Mouse (Mus musculus) cerebellum, adult (tissue): ENCODE results near the gene Zfhx3.

ENCODE experiments used
- ATAC-seq: cut with Nextera tagmentation; 2 replicates; pipeline ENCODE4 v1.9.2; 2017; ENCODE audit warnings: mild to moderate bottlenecking, moderate library complexity, mixed read lengths; ENCODE audit not compliant: insufficient number of reproducible peaks, low FRiP score, low TSS enrichment

The Zfhx3 gene

DNA sequence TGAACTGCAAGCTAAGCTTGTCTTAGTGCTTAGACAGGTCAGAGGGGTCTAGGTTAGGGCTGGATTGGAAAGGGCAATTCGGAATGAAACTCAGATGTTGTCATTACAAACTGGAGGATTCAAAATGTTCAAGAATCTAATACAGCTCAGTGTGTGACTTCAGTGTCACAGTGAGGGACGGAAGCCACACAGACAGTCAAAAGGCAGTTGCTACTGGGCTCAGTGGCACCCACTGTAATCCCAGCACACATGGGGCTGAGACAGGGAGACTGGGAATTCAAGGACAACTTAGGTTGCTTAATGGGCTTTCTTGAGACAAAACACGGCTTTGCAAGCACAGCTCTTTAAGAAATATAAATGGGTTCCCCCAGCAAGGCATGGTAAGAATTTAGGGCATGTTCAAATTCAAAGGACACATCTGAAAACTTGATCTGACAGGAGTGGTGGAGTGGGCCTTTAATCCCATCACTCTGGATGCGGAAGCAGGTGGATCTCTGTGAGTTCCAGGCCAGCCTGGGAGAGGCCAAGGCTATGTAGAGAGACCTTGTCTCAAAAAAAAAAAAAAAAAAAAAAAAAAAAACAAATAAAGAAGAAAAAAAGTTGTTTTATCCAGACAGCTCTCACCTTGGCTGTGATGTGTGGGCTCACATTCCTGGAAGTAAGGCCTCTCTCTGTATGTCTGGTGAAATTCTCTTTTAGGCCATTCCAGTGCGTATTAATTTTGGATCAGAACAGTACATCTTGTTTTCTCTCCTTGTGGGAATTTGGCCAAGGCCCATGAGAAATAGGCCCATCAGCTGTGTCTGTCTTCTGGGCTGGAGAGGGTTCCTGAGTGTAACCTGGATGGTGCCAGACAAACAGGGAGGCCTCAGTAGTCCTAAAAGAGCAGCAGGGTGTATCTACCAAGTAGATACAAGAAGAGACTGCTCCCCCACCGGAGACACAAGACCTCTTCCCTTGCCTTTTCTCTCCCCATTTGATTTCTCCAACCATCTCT, 750.5 kb downstream of the Zfhx3 start:
- ATAC-seq, result no peak

DNA sequence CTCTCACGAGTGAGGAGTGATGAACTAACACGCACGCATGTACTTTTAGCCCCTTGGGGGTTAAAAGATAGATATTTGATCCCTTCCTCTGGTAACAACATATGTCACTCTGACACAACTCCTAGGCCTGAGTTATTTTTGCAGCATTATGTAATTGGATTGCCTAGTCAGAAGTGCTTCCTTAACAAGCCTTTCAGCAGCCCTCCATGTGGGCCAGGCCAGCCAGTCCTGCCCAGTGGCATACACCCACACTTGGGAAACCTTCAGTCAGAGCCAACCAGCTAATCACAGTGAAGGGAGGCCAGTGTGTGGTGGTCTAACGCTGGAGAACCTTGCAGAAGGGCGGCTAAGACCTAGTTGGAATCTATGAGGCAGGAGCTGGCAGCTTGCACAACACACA, 751.4 kb downstream of the Zfhx3 start:
- no peak for ATAC-seq

DNA sequence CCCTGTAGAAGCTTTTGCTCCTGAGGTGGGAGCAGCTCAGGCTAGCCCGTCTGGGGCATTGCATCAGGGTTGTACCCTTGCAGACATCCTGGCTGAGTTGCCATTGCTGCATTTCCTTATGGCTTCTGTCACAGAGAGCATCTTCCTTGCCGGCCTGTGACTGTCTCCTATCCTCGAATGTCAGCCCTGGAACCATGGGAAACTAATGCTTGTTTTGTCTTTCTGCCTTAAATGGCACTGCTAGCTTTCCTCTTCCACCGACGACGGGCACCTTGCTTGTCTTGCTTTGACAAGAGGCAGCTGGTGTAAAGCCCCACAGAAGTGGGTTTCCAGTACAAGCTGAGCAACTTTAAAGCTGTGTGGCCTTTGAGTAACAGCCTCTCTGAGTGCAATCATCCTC, 752.1 kb downstream of the Zfhx3 start:
- ATAC-seq, result no peak

DNA sequence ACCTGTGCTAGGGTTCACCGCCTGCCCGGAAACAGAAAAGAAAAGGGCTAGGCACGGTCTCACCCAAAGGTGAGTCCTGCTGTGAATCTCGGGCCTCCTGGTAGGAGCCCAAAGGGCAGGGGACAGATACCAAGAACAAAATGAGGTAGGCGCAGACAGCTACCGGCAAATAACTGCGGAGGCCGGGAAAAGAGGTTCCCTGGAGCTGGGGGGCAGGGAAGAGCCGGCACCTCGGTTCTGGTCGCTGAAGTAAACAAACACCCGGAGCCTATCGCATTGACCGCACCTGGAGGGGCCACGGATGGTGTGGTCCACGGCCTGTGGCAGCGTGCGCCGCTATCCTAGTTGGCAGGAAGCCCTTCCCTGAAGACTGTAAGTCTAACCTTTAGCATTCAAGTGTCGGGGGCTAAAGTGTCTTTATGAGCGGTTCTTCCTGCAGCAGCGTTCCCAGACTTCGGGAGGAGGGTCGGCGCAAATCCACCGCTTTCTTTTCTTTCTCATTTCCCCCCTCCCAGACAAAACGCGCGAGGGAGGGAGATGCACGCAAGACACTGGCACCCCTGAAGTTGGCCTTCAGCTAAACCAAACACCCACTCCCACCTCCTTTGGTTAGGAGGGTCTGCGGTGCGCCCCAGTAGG, 752.9 kb downstream of the Zfhx3 start:
- no peak for ATAC-seq

DNA sequence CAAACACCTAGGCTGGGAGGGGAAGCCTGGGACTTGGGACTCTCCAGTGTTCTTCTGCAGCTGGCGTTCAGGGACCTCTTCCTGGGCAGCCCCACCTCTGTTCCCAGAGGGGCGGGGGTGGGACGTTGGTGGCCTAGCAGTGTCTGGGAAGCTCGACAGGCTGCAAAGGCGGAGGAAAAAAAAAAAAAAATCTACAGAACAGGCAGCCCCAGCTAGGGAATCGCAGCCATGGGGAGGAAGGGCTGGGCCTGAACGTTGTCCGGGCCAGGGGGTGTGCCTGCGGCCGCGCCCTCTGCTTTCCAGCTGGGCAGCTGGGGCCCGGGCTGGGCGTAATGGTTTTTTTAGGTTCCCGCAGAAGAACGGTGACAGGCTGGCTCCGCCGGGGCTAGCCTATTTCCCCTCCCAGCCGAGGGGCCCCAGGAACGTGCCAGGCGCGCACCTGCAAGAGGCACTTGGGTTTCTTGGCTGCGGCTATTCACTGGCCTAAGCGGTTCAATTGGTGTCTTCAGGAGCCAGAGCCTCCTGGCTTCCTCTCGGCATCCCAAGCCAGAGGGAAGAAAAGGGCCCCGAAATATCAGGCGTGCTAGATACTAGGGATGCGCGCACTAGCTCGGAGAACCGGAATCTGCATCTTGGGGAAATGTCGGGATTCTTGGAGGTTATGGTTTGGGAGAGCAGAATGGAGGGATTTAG, 753.6 kb downstream of the Zfhx3 start:
- ATAC-seq, result no peak

DNA sequence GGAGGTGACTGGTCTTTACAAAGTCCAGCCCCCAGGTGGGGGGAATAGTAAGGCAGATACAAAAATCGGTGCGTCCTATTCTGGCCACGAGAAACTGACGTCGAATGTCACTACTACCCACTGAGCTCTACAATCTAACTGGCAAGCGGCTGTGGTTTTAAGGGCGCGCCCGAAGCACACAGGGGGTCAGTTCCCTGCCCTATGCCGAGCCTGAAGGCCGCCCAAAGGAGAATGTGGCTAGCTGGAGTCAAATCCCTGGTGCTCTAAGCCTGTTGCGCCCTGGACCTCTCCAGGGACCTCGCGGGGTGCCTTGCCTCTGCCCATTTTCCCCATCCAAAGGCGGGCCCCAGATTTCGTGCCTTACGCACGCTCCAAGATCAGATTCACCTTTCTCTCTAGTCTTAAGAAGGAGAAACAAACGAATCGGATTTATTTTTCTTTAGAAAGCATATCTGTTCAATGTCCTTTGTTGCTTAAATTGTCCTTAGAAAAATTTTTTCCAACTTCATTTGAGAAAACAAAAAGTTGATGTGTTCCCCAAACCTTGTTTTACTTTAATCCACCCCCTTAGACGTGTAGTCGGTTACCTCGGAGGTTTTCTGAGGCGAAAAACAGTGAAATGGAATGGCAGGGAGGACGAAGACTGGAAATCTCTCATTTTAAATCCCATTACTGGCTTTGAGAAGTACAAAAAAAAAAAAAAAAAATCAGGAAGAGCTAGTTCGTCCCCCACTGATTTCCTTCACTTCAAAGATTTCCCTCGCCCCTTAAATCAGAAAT, 754.4 kb downstream of the Zfhx3 start:
- no peak for ATAC-seq

DNA sequence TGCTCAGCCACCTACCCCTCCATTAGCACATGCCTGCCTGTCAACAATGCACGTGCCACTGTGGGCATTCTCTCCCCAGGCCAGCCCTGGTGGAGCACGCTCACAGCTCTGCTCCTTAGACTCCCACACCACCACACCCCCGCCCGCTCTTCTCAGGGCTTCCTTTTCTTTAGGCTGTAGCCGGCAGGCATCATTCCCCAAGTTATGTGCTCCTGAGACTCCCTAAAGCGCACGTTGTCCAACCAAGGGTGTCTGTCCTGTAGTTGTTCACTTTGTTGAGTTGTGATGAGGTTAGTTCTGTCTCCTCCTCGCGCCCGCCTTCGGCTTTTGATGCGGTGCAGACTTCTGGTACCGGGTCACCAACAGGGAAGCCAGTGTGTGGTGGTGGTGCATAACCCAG, 755.1 kb downstream of the Zfhx3 start:
- ATAC-seq, result no peak

DNA sequence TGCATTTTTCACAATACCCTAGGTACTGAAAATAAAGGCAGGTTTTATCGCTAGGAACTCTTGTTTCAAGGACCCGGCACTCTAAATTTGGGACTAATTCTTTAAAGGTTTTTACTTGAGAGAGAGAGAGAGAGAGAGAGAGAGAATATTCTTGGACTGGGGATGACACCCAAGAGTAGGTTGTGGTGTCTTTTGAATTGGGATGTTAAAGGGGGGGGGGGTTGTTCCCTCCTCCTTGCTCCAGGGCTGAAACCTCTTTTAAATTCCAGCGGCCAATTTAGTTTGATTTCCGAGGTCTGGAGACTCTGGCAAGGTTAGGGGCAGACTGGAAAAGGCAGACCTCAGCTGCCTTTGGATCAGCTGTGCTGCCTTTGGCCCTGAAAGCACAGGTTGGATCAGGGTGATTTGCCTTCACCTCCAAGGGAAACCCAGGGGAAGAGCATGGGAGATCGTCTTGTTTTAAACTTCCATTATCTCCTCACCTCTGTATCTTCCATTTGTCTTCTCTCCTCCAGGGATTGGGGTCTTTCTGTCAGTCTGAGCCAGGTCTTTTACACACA, 755.7 kb downstream of the Zfhx3 start:
- no peak for ATAC-seq

DNA sequence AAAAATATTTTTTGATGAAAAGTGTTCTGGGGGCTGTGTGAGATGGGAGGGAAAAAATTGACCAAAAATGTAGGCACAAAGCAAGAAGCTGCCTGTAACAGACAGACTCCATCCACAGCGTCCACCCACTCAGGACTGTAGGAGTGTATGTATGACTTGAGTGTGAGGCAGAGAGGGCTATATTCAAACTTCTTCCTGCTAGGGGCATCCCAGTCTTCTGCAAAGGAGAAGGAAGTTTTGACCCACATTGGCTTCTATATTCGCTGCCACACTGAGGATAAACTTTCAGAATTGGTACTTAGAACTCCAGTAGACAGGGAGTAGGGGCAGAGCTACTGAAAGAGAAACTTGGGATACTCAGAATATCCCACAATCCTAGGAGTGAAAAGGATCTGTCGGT, 756.6 kb downstream of the Zfhx3 start:
- no peak for ATAC-seq

DNA sequence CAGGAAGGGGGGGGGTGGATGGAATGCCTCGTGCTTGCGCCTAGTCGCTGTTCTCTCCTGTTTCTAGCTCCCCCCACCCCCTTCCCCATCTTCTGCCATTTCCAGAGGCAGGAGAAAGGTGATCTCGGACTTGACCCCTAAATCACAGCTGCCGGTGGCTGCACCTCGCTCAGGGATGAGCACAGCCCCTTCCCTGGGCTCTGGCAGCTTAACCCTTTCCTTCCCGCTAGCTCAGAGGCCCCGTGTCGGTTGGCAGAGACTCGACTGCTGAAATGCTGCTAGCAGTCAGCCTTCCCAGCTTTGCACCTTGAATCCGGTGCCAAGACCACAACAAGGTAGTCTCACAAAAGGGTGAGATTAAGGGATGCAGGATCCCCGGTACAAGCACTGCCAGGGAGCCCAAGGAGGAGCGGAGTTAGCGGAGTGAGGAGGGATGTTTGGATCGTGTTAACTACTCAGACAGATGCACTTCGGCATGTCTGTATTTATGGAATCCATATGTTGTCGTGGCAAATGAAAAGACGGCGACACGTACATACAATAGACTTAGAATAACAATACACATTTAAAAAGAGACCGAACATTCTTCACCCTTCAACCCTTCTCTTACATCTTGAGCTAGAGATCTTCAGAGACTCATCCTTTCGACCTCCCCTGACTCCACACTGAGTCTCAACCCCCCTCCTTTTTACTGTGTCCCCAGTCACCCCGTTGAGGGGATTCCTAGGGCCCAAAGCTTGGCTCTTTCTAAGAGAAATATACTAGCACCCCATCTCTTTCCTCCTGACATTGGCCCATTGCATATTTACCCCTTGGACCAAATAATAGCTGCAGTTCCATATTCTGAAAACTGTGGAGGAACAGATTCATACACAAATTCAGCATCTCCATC, 757.3 kb downstream of the Zfhx3 start:
- no peak for ATAC-seq

DNA sequence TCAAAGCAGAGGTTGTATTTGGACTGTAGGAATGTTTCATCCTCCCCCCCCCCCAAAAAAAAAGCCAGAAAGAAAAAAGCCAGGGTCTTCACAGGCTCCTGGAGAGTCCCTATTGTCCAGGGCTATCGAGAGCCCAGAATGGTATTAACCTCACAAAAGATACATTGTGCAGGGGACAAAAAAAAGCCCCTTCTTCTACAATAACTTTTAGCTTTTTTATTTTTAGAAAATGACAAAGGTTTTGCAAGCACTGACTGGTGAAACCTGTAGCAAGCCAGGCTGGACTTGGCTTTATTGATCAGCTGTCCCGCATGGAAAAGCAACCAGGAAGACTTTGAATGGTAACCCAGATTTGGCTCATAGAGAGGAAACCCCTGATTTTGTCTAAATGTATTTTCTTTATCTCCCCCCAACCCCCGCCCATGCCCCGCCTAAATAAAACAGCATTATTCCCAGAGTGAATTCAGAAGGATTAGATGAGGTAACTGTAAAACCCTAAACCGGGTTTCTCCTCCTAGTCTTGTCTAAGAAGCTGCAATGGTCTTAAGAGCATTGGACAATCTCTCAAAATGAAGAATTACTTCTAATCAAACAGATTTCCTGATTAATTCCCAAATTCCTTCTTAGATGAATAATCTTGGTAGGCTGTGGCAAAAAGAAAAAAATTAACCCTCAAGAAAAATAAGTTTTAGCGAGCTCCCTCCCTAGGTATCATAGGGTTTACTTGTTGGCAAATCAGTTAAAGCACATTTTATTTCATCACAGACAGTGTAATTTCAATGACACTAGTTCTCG, 759.1 kb downstream of the Zfhx3 start:
- ATAC-seq, result no peak

DNA sequence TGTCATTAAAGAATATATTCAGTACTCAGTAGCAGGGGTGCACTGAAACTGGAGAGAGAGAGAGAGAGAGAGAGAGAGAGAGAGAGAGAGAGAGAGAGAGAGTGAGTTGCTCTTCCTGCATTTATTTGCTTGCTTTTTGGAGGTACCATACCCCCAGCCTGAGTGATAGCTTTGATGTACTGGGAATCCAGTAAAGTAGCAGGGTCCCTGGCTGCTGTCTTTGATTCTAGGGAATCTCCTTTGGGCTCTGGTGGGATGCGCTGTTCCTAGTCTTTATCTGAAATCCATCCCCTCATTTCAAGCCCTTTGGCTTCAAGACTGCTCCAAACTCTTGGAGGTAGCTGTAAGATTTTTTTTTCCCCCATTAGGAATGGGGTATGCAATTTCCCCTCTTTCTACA, 759.8 kb downstream of the Zfhx3 start:
- ATAC-seq, result no peak

DNA sequence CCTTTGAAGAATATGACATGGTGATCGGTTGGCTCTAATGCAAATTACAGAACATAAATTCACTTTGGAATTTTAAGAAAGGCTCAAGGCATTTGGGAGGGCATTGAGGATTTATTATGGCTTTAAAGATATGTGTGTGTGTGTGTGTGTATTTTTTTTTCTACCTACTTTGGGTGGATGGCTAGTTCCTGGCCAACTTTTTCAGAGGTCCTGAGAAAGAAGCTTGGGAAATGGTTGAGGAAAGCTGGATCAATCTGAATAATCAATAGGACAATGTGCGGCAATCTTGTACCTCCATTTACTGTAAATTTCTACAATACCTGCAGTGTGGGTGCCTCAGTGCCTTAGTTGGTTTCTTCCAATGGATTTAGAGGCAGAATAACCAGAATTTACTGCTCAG, 763.3 kb downstream of the Zfhx3 start:
- ATAC-seq, result no peak

DNA sequence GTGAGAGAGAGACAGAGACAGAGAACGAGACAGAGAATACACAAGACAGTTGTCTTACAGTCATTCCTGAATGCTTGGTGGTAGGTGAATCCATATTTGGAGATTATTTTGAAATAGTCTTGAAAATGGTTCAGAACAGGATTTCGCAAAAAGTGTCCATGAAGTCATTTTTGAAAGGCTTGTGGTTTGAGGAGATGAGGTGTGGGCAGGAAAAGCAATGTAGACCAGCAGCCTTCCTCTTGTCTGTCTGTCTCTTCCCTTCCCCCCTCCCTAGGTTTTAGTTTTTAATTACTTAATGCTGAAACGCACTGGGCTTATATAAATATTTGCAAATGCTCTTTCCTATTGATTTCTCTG, 764.0 kb downstream of the Zfhx3 start:
- no peak for ATAC-seq

DNA sequence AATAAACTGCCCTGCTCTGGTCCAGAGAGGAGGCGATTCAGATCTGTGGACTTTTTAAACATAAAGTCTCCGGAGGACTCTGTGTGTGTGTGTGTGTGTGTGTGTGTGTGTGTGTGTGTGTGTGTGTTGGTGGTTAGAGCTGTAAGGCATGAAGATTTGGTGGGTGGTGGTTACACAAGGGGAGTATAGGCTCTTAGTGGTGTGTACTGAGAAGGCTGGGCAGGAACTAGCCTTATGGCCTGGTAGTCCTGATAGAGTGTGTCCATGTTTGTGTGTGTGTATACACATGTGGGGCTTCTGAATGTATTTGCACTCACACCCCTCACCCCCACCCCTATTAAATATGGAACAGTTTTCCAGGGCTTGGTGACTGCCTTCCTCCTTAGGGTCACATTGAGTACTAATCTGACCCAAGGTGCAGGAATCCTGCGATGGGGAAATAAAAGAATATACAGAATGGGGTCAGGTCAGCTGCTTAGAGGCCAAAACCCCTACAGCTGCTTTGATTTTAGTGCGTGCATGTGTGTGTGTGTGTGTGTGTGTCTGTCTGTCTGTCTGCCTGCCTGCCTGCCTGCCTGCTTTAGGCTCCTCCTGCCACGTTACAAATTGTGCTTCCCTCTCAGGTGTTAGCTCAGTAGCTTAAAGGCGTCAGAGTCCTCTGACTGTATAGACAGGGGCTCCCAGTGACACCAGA, 764.6 kb downstream of the Zfhx3 start:
- no peak for ATAC-seq

DNA sequence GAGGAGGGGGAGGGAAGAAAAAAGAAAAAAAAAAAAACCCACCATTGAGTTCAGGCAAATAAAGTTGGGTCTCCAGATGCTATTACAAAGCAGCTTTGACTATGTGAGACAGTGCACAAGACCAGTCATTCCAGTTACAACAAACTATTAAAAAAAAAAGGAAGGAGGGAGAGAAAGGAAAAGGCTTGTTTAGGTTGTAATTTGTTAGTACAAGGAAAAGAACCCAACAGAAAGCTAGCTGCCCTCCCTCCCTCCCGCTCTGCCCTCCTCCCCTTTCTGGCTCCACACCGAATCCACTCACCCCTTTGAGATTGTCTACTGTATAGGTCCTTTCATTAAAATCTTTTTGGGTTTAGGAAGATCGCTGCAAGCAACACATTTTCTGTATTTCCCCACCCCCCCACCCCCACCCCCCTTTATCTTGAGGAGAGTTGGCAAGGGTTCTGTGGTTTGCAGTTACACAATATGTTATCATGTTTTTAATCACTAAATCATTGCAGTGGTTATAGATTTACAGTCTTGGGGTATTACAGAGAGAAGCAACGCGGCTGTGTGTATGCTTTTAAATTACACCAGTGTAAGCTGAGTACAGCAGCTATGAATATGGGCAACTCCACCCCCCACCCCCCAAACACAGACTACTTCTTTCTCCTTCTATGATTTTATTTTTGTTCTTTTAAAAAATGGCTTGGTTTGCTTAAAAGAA, 765.3 kb downstream of the Zfhx3 start:
- ATAC-seq, result no peak

DNA sequence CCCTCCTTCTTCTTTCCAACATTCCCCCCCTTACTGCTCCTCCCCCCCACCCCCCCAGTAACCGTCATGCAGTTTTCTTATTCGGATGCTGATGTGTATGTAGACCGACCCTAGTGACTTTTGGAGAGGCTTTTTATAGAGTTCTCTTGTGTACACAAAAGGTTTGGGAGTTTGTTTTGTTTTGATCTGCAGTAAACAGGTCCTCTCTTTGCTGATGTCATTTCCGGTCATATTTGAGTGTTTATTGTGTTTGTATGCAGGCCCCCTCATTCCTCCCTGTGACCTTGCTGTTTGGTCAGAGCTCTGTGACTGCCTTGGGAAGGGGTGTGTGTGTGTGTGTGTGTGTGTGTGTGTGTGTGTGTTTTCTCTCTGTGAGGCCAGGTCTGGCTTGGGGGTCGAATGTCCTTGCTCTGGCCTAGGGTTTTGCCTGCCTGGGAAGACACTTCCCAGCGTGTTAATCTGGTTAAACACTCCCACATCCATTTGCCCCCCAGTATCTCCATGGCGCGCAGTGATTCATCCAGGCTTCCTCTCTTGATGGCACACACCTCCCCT, 766.5 kb downstream of the Zfhx3 start:
- no peak for ATAC-seq
